14 mouse cellular contexts compared by ENCODE assay signal in the genomic region with DNA sequence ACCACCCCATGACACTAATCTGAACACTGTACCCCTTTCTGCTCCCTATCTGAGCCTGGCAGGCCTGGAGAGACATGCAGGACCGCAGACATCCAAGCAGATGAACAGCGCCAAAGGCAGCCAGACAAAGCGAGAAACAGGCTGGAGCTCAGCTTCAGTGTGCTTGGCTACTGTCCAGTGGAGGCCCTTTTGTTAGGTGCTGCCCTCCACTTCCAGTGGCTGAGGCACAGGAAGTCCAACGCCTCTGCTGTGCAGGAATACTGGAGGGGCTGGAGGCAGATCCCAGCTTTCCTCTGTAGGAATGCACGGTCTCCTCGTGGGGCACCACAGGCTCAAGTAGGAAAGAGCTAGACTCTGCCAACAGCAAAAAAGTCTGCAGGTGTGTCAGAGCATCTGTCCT.
DNase-seq lines count a peak whose midpoint lies in the region; ATAC-seq lines count a peak whose summit lies in the region.
"Had no signal": no experiment of that assay in that cellular context is flagged by ENCODE, and none has a peak within 500 bp of the region (broad histone marks: within the 10 kb centered on the region; RNA-seq: fewer than 3 reads in every experiment).

No protein-coding gene starts in this region.

- H3K9ac ChIP-seq in midbrain, embryonic 11.5 days (ENCODE audit: low read length): no peak overlapping the region
- no peak overlapping the region for H3K9ac ChIP-seq in hindbrain, embryonic 12.5 days
- H3K9ac ChIP-seq: embryonic facial prominence, embryonic 13.5 days; liver, embryonic 13.5 days had no signal

- ATAC-seq in midbrain, embryonic 11.5 days (ENCODE audit: low FRiP score): no peak
- ATAC-seq in hindbrain, embryonic 12.5 days (ENCODE audit: low FRiP score): no peak

- H3K27ac ChIP-seq in midbrain, embryonic 10.5 days (replicated peaks): peak overlapping the region; percentile 42
- no peak overlapping the region for H3K27ac ChIP-seq in midbrain, embryonic 11.5 days (ENCODE audit: low read depth, low read length)
- H3K27ac ChIP-seq in hindbrain, embryonic 12.5 days: peak overlapping the region; percentile 30; the same call in 1 of the 2 replicates
- H3K27ac ChIP-seq: embryonic facial prominence, embryonic 13.5 days; liver, embryonic 13.5 days had no signal

- no peak overlapping the region for H3K4me2 ChIP-seq in midbrain, embryonic 11.5 days
- H3K4me2 ChIP-seq in hindbrain, embryonic 12.5 days (replicated peaks): no peak overlapping the region
- H3K4me2 ChIP-seq: embryonic facial prominence, embryonic 13.5 days; liver, embryonic 13.5 days had no signal

- 50% methylated on average over 6 of the region's 6 CpGs for WGBS in midbrain, embryonic 10.5 days
- WGBS in midbrain, embryonic 11.5 days: 46% methylated on average over 6 of the region's 6 CpGs
- 38% methylated on average over 6 of the region's 6 CpGs for WGBS in hindbrain, embryonic 12.5 days

- H3K36me3 ChIP-seq in midbrain, embryonic 10.5 days: no peaks in the 10 kb centered on the region
- H3K36me3 ChIP-seq in midbrain, embryonic 11.5 days (ENCODE audit: control insufficient read depth, insufficient read depth, low read length): no peaks in the 10 kb centered on the region
- H3K36me3 ChIP-seq in hindbrain, embryonic 12.5 days: no peaks in the 10 kb centered on the region
- H3K36me3 ChIP-seq: embryonic facial prominence, embryonic 13.5 days; liver, embryonic 13.5 days had no signal

- no peak overlapping the region for H3K4me3 ChIP-seq in midbrain, embryonic 10.5 days
- H3K4me3 ChIP-seq in midbrain, embryonic 11.5 days (ENCODE audit: low read depth, low read length): no peak overlapping the region
- H3K4me3 ChIP-seq in hindbrain, embryonic 12.5 days: no peak overlapping the region
- H3K4me3 ChIP-seq: embryonic facial prominence, embryonic 13.5 days; liver, embryonic 13.5 days had no signal

- peak; percentile 48 for DNase-seq in cerebellum, adult 11 months
- no peak for DNase-seq in cerebellum, postnatal 4 days (ENCODE audit: low spot score in 2 of 2)
- no peak for DNase-seq in midbrain, embryonic 10.5 days (ENCODE audit: low spot score)
- no peak for DNase-seq in midbrain, embryonic 11.5 days (ENCODE audit: low spot score, missing footprints)
- no peak for DNase-seq in spleen, postnatal 14 days (ENCODE audit: low spot score in 2 of 2)
- no peak for DNase-seq in embryo, embryonic 10 days (ENCODE audit: low spot score)
- no peak for DNase-seq in thymus, postnatal 4 days
- DNase-seq: adrenal gland, postnatal 25 days; layer of hippocampus, postnatal 36 days; liver, embryonic 13.5 days; spleen, adult 18-20 months; thymus, adult 2 months had no signal

- H3K9me3 ChIP-seq in midbrain, embryonic 10.5 days (replicated peaks): no peaks in the 10 kb centered on the region
- no peaks in the 10 kb centered on the region for H3K9me3 ChIP-seq in midbrain, embryonic 11.5 days (ENCODE audit: control insufficient read depth, low read length)
- no peaks in the 10 kb centered on the region for H3K9me3 ChIP-seq in hindbrain, embryonic 12.5 days (replicated peaks)
- H3K9me3 ChIP-seq: embryonic facial prominence, embryonic 13.5 days; liver, embryonic 13.5 days had no signal

- H3K4me1 ChIP-seq in midbrain, embryonic 10.5 days: peaks cover 64% of the 10 kb centered on the region
- H3K4me1 ChIP-seq in midbrain, embryonic 11.5 days (ENCODE audit: control insufficient read depth, insufficient read depth, low read length): peaks cover 10% of the 10 kb centered on the region
- peaks cover 30% of the 10 kb centered on the region for H3K4me1 ChIP-seq in hindbrain, embryonic 12.5 days

- H3K27me3 ChIP-seq in midbrain, embryonic 10.5 days (ENCODE audit: low read depth, poor library complexity, severe bottlenecking): peaks cover 99% of the 10 kb centered on the region
- peaks cover 36% of the 10 kb centered on the region for H3K27me3 ChIP-seq in midbrain, embryonic 11.5 days (ENCODE audit: control insufficient read depth, insufficient read depth, low read length)
- peaks cover 13% of the 10 kb centered on the region for H3K27me3 ChIP-seq in hindbrain, embryonic 12.5 days
